Mouse (Mus musculus) monocyte, adult 5-6 weeks (primary cell): ENCODE data around the gene Epha3. TPM values are rescaled to one million over a fixed set of nuclear protein-coding genes. Genes with fewer than 3 reads are reported as not detected.

ENCODE experiments used
- ATAC-seq: fragments of 153-309, 156-312 bp; replicated peaks from 2 replicates; pipeline ENCODE4 v1.8.0; 2017; ENCODE audit warnings: mild to moderate bottlenecking; ENCODE audit not compliant: low TSS enrichment, insufficient number of reproducible peaks, severe bottlenecking, poor library complexity, low FRiP score
- total RNA-seq: library from RNA; stranded (forward); fragments of 200-1000, 200-491, 200-594 nt; gene quantifications from 3 replicates; pipeline ENCODE4 v1.2.3, GENCODE M21; 2017

The Epha3 gene
- total RNA-seq, 1 experiment from 2014 or later: not detected

DNA sequence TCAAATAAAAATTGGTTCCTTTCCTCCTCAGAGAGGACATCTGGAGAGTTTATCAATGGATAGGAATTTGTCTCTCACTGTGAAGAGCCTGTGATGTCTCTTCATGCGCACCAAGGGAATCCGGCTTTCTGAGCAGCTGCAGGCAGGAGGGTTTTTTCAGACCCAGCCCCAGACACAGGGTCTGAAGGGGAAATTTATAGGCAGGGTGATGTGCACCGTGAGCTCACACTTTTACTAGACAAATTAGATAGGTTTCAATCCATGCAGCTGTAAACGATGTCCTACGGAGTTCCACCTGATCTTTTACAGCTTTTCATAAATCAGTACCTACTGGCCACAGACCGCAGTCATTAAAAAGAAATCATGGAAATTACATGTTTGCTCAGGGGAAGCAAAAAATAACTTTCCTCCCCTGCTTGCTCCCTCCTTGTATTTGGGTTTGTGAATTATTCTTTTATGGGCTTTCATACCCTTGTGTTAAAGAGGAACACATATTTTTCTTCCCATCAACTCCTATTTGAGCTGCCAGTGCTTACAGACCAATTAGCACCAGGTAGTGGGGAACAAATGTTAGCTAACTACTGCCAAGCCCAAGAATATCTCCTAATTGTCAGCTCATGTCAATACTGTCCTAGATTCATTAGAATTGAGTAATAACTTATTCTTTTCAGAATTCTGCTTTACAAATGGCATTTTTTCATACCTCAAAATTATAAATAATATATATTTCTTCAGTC lies 307.4 kb downstream of the Epha3 start:
- no peak for ATAC-seq

- ATAC-seq: no peak
These were observed 311.4 kb downstream of the Epha3 start for GRCm38 (mm10) chr16:63552531-63552930.

DNA sequence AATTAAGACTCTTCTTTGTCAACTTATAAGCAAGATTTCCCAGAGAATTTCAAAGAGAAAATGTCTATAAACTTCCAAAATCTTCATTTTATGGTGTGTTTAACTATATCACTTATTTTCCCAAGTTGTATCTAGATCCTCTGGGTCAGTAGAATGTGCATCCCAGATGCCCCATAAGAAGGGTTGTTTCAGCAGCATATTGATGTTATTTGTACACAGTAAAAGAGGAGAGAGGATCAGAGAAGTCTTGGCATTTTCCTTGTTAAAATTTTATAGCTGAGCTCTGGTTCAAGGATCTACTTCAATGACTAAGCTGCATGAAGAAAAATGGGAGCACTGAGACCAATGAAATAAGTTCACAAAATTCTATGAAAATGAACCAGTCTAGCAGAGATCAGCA lies 324.5 kb downstream of the Epha3 start:
- ATAC-seq: no peak

DNA sequence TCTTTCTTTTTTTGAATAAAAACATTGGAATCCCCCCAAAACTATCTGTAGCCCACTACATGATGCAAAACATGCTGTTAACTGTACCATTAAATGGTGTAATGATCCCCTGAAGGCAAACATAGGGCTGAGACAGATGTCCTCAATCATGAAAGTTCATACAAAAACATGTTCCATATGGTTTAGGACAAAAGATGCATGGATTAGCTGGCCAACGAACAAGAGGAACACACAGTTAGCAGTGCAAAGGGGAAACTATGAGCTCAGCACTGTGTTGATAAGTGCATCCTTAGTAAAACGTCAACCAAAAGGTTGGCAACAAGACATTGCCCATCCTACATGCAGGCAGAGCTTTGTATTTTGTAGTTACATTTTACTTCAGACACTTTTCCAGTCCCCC lies 335.2 kb downstream of the Epha3 start:
- ATAC-seq: no peak

GRCm38 (mm10) chr16:63517636-63518035 lies 346.3 kb downstream of the Epha3 start:
- no peak for ATAC-seq

DNA sequence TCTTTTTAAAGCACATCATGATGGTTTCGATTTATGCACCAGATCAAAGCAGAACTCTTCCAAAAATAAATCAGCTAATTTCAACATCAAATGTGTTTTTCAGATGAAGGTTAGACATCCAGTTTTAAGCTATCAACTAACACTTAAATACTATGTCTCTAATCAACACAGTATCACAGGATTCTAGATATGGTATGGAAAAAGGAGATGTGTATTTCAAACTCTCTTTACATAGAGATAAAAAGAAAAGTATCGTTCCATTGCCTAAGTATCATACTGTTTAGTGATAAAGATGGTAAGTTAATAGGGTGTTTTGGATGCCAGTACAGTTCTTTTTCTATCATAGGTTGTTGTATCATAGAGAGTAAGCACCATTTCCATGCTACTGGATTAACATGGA lies 353.9 kb downstream of the Epha3 start:
- ATAC-seq: no peak

- no peak for ATAC-seq
These were observed 357.5 kb downstream of the Epha3 start for GRCm38 (mm10) chr16:63506437-63506836.

DNA sequence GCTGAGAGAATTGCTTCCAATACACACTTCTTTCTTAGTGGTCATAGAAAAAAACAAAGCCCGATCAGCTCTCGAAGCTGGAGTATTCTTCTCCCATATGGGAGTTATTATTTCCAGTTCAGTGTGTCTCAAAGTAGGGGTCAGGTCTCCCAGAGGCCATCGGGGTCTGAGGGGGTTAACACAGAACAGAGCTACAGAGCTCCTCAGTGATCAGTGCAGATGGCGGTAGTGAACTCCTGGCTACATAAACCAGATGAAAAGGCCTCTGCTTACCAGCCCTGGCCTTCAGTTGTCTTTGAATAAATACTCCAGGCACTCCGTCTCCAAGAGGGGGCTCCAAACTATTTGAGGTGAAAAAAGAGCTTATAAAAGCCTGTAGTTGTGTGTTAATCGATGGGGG lies 362.5 kb downstream of the Epha3 start:
- no peak for ATAC-seq

DNA sequence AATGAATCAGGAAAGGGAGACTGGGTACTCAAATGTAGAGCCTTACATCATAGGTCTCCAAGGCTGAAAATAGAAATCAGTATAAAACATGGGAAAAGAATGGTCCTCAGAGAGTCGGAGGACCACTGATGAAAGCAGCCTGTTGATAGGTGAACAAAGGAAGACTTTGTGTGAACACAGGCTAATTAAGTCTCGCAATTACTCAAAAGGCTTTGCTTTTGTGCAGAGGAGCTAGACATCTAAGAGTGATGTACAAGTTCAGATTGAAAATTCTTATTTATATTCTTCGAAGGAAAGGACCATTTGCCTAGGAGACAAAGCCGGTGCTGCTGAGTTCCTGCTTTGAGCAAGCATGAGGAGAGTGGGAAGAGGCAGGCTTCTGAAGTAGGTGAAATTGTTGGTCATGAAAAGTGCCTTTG lies 363.0 kb downstream of the Epha3 start:
- no peak for ATAC-seq
